ENCODE assay signal across 8 mouse cellular contexts in genomic region chr8:124349663-124350062, GRCm38 (mm10).
DNase-seq lines count a peak whose midpoint lies in the region; ATAC-seq and TF ChIP-seq lines count a peak whose summit lies in the region.

No protein-coding gene starts in this region.

- peak; percentile 95 for TF ChIP-seq CTCF in intestine, postnatal 0 days (IDR thresholded peaks at IDR 0.05; ENCODE audit: low read depth)

- 0 out of 2 replicates have a peak, but pooled peaks cover 3% of the 10 kb centered on the region for H3K27me3 ChIP-seq in heart, embryonic 12.5 days (replicated peaks)
- no peaks in the 10 kb centered on the region for H3K27me3 ChIP-seq in intestine, postnatal 0 days (replicated peaks; ENCODE audit: control insufficient read depth, insufficient read depth, low read length)
- no peaks in the 10 kb centered on the region for H3K27me3 ChIP-seq in midbrain, embryonic 15.5 days (replicated peaks)

- 38% methylated on average over 7 of the region's 7 CpGs for WGBS in heart, embryonic 12.5 days
- WGBS in intestine, postnatal 0 days, result 39% methylated on average over 7 of the region's 7 CpGs
- WGBS in midbrain, embryonic 15.5 days, result 38% methylated on average over 7 of the region's 7 CpGs

- no peak overlapping the region for H3K4me2 ChIP-seq in heart, embryonic 12.5 days
- no peak overlapping the region for H3K4me2 ChIP-seq in intestine, postnatal 0 days (replicated peaks; ENCODE audit: low read depth)
- no peak overlapping the region for H3K4me2 ChIP-seq in midbrain, embryonic 15.5 days

- no peaks in the 10 kb centered on the region for H3K9me3 ChIP-seq in heart, embryonic 12.5 days (replicated peaks)
- no peaks in the 10 kb centered on the region for H3K9me3 ChIP-seq in intestine, postnatal 0 days (ENCODE audit: control insufficient read depth)
- no peaks in the 10 kb centered on the region for H3K9me3 ChIP-seq in midbrain, embryonic 15.5 days

- H3K27ac ChIP-seq in heart, embryonic 12.5 days (ENCODE audit: poor library complexity, severe bottlenecking), result no peak overlapping the region
- H3K27ac ChIP-seq in intestine, postnatal 0 days (ENCODE audit: low read depth, low read length), result no peak overlapping the region
- no peak overlapping the region for H3K27ac ChIP-seq in midbrain, embryonic 15.5 days

- ATAC-seq in heart, embryonic 12.5 days (ENCODE audit: insufficient number of reproducible peaks, low FRiP score), result no peak
- ATAC-seq in intestine, postnatal 0 days, result 0 out of 2 replicates have a peak, but pooled peaks have one; percentile 41
- ATAC-seq in midbrain, embryonic 15.5 days (replicated peaks), result 0 out of 2 replicates have a peak, but pooled peaks have one; percentile 35

- H3K4me1 ChIP-seq in heart, embryonic 12.5 days (replicated peaks), result peaks cover 6% of the 10 kb centered on the region; the same call in 1 of the 2 replicates
- H3K4me1 ChIP-seq in intestine, postnatal 0 days (replicated peaks; ENCODE audit: control insufficient read depth, insufficient read depth, low read length), result no peaks in the 10 kb centered on the region
- H3K4me1 ChIP-seq in midbrain, embryonic 15.5 days, result peaks cover 3% of the 10 kb centered on the region; the same call in 1 of the 2 replicates

- no peak overlapping the region for H3K9ac ChIP-seq in heart, embryonic 12.5 days
- no peak overlapping the region for H3K9ac ChIP-seq in intestine, postnatal 0 days (ENCODE audit: low read depth, low read length)
- no peak overlapping the region for H3K9ac ChIP-seq in midbrain, embryonic 15.5 days

- intact Hi-C loops in left cerebral cortex, postnatal 4 days (cut with DNase I), result loop anchor here (2.0 to 5.0 kb wide), 2 partner anchors 117 to 299 kb away; partner anchors contain the start of gene Galnt2

- peak; percentile 66 to 96 for DNase-seq in heart, adult 18-20 months
- peak; percentile 89 for DNase-seq in cerebellum, adult 8-10 months
- DNase-seq in frontal cortex, adult 2 months (ENCODE audit: extremely low spot score in 1 of 2, low spot score in 1 of 2), result peak; percentile 72 to 95
- DNase-seq in left cerebral cortex, postnatal 4 days, result peak; percentile 86
- DNase-seq in spleen, adult 18-20 months, result peak; percentile 37 to 78

- H3K36me3 ChIP-seq in heart, embryonic 12.5 days, result peaks cover 10% of the 10 kb centered on the region
- peaks cover 4% of the 10 kb centered on the region; the same call in 1 of the 2 replicates for H3K36me3 ChIP-seq in intestine, postnatal 0 days (ENCODE audit: control insufficient read depth, insufficient read depth)
- no peaks in the 10 kb centered on the region; the same call in 1 of the 2 replicates for H3K36me3 ChIP-seq in midbrain, embryonic 15.5 days (replicated peaks)

- no peak overlapping the region for H3K4me3 ChIP-seq in heart, embryonic 12.5 days
- H3K4me3 ChIP-seq in intestine, postnatal 0 days (ENCODE audit: low read depth, low read length), result no peak overlapping the region
- no peak overlapping the region for H3K4me3 ChIP-seq in midbrain, embryonic 15.5 days
